Mouse (Mus musculus) embryonic facial prominence, embryonic 13.5 days (tissue): ENCODE results near the gene Zfp628. TPM values are rescaled to one million over a fixed set of nuclear protein-coding genes. Genes with fewer than 3 reads are reported as not detected.

Experiments used
- ATAC-seq: fragments of 200-750 bp; cut with Nextera tagmentation; 2 replicates; pipeline ENCODE4 v1.8.0; 2017; ENCODE audit warnings: low read depth; ENCODE audit not compliant: insufficient number of reproducible peaks, insufficient read depth, low FRiP score, low TSS enrichment
- H3K27ac ChIP-seq: fragments of 300-500 bp; sonication (generic); 2 replicates; pipeline ENCODE4 v1.5.1; 2015; ENCODE audit warnings: moderate library complexity, mild to moderate bottlenecking, inconsistent platforms
- H3K27me3 ChIP-seq: fragments of 300-500 bp; sonication (generic); 2 replicates; pipeline ENCODE4 v1.6.1; 2015; ENCODE audit warnings: mild to moderate bottlenecking, inconsistent platforms
- H3K36me3 ChIP-seq: fragments of 300-500 bp; sonication (generic); 2 replicates; pipeline ENCODE4 v1.6.1; 2015; ENCODE audit warnings: mild to moderate bottlenecking, inconsistent platforms
- H3K4me1 ChIP-seq: fragments of 300-500 bp; sonication (generic); 2 replicates; pipeline ENCODE4 v1.6.1; 2015; ENCODE audit warnings: inconsistent platforms
- H3K4me2 ChIP-seq: fragments of 300-500 bp; sonication (generic); 2 replicates; pipeline ENCODE4 v1.6.1; 2015; ENCODE audit warnings: moderate library complexity, mild to moderate bottlenecking, inconsistent platforms
- H3K4me3 ChIP-seq: fragments of 300-500 bp; sonication (generic); 2 replicates; pipeline ENCODE4 v1.5.1; 2015; ENCODE audit warnings: mild to moderate bottlenecking, inconsistent platforms
- H3K9ac ChIP-seq: fragments of 300-500 bp; sonication (generic); 2 replicates; pipeline ENCODE4 v1.6.1; 2015; ENCODE audit warnings: mild to moderate bottlenecking, inconsistent platforms
- H3K9me3 ChIP-seq: fragments of 300-500 bp; sonication (generic); 2 replicates; pipeline ENCODE4 v1.6.1; 2016; ENCODE audit warnings: inconsistent platforms
- WGBS: fragments of 180-500 bp; shearing (Covaris S2); methylation state at CpG from one replicate; pipeline ENCODE4 v1.1.7; 2015; ENCODE audit warnings: mixed read lengths; 5-methylcytosine and 5-hydroxymethylcytosine counted together
- polyA plus RNA-seq: library from polyadenylated mRNA; unstranded; fragments of >200 nt; fragmentation: Nextera tagmentation; extraction: Ambion mirVana; gene quantifications from 2 replicates; pipeline ENCODE4 v1.2.1, GENCODE M21; 2015

Gene Zfp628
- polyA plus RNA-seq, 1 experiment from 2014 or later: 4.8 TPM

DNA sequence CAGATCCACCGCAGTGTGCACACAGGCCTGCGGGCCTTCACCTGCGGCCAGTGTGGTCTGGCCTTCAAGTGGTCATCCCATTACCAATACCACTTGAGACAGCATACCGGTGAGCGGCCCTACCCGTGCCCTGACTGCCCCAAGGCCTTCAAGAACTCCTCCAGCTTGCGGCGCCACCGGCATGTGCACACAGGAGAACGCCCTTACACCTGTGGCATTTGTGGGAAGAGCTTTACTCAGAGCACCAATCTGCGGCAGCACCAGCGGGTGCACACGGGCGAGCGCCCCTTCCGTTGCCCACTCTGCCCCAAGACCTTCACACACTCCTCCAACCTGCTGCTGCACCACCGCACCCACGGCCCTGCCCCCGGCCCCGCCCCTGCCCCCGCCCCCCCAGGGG, 4.1 kb downstream of the Zfp628 start:
- H3K36me3 ChIP-seq: peaks cover 43% of the 10 kb centered on the region
- peaks cover 48% of the 10 kb centered on the region for H3K4me1 ChIP-seq
- ATAC-seq: no peak
- H3K27me3 ChIP-seq: no peaks in the 10 kb centered on the region
- no peaks in the 10 kb centered on the region for H3K9me3 ChIP-seq
- no peak overlapping the region for H3K9ac ChIP-seq
- no peak overlapping the region for H3K27ac ChIP-seq
- no peak overlapping the region for H3K4me3 ChIP-seq
- WGBS: 88% methylated on average over 21 of the region's 21 CpGs
- H3K4me2 ChIP-seq: no peak overlapping the region

DNA sequence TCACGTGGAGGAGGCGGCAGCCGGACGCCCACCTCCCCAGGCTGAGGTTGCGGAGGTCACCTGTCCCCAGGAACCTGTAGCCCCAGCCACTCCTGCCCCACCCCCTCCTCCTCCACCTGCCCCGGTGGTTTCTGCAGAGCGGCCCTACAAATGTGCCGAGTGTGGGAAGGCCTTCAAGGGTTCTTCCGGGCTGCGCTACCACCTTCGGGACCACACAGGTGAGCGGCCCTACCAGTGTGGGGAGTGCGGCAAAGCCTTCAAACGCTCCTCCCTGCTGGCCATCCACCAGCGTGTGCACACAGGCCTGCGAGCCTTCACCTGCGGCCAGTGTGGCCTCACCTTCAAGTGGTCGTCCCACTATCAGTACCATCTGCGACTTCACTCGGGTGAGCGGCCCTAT, 5.0 kb downstream of the Zfp628 start:
- Histone ChIP-seq H3K4me3 (no peak overlapping the region), H3K9me3 (no peaks in the 10 kb centered on the region), H3K27me3 (no peaks in the 10 kb centered on the region), H3K4me2 (no peak overlapping the region), H3K9ac (no peak overlapping the region), H3K36me3 (peaks cover 43% of the 10 kb centered on the region), H3K4me1 (peaks cover 51% of the 10 kb centered on the region), H3K27ac (no peak overlapping the region)
- WGBS: 90% methylated on average over 21 of the region's 21 CpGs
- ATAC-seq: no peak

DNA sequence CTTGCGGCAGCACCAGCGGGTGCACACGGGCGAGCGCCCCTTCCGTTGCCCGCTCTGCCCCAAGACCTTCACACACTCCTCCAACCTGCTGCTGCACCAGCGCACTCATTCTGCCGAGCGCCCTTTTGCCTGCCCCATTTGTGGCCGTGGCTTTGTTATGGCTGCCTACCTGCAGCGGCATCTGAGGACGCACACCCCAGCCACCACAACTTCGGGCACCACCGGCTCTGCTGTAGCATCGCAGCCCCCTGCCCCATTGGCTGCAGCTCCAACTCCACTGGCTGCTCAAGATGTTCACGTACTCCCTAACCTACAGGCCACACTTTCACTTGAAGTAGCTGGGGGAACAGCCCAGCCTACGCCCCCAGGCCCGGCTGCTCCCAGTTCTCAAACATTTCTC, 5.5 kb downstream of the Zfp628 start:
- WGBS: 93% methylated on average over 19 of the region's 19 CpGs
- peaks cover 56% of the 10 kb centered on the region for H3K4me1 ChIP-seq
- H3K9me3 ChIP-seq: no peaks in the 10 kb centered on the region
- no peaks in the 10 kb centered on the region for H3K27me3 ChIP-seq
- H3K9ac ChIP-seq: no peak overlapping the region
- H3K4me2 ChIP-seq: no peak overlapping the region
- no peak overlapping the region for H3K4me3 ChIP-seq
- no peak overlapping the region for H3K27ac ChIP-seq
- H3K36me3 ChIP-seq: peaks cover 43% of the 10 kb centered on the region
- no peak for ATAC-seq

DNA sequence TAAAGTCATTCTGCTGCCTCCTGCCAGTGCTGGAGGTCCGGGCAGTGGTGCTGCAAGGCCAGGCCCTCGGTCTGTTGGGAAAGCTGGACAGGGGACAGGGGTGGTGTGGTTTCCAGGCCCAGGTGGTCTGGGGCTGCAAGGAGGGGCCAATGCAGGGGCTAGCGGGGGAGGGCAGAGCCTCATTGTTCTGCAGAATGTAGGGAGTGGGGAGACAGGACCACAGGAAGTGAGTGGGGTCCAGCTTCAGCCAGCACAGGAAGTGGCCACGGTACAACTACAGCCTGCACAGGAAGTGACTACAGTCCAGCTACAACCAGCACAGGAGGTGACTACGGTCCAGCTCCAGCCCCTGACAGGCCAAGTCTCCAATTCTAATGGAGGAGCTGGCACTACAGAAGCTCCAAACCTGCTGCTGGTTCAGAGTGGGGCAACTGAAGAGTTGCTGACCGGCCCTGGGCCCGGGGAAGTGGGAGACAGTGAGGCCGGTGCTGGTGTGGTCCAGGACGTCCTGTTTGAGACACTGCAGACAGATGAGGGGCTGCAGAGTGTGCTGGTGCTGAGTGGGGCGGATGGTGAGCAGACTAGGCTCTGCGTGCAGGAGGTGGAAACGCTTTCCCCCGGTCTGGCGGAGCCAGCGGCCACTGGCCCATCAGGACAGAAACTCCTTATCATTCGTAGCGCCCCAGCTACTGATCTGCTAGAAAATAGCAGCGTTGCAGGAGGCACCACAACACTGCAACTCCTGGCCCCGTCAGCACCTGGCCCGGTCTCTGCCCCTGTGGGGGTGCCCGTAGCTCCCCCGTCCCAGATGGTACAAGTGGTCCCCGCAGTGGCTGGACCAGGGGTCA, 6.2 kb downstream of the Zfp628 start:
- Histone ChIP-seq H3K36me3 (peaks cover 43% of the 10 kb centered on the region), H3K4me1 (peaks cover 60% of the 10 kb centered on the region), H3K9ac (peak overlapping the region; percentile 36), H3K4me2 (no peak overlapping the region), H3K4me3 (no peak overlapping the region), H3K27me3 (no peaks in the 10 kb centered on the region), H3K9me3 (no peaks in the 10 kb centered on the region), H3K27ac (peak overlapping the region; percentile 69)
- WGBS: 63% methylated on average over 23 of the region's 23 CpGs
- no peak for ATAC-seq

DNA sequence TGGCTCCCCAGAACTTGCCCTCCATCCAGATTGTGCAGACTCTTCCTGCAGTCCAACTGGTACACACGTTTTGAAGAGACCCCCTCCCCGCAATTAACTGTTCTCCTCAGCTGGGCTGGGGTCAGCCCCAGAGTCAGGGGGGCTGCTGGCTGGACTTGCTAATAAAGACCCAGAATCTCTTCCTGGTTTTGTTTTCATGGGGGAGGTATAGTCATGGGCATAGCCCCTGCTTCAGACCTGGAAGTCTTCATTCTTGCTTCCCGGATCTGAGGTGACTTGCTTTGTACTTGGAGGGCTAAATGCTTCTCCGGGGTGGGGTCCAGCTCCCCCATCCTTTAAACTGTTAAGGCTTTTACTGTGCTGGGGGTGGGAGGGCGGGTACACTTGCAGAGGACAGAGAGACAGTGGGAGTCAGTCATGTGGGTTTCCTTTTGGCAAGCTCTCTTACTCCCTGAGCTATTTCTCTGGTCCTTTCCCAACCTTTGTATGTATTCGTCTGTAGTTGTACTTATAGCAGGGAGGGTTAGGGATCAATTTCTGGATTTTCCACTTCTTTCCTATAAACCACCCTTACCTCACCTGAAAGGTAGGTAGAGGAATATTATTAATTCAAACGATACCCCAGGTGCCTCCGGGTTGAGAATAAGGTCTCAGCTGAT, 6.9 kb downstream of the Zfp628 start, which contains the start of gene Nat14:
Nat14 (plus strand) TSS at position 205 of the 659 bp plus-strand sequence.
- Histone ChIP-seq H3K4me3 (peak within 1 kb of the TSS; percentile 41), H3K27ac (peak within 1 kb of the TSS; percentile 90), H3K27me3 (no peaks in the 10 kb centered on the region), H3K9me3 (no peaks in the 10 kb centered on the region), H3K4me2 (peak within 1 kb of the TSS; percentile 80), H3K36me3 (peaks cover 43% of the 10 kb centered on the region), H3K4me1 (peaks cover 57% of the 10 kb centered on the region), H3K9ac (peak within 1 kb of the TSS; percentile 58)
- 33% methylated on average over 8 of the region's 8 CpGs for WGBS
- ATAC-seq: no peak

DNA sequence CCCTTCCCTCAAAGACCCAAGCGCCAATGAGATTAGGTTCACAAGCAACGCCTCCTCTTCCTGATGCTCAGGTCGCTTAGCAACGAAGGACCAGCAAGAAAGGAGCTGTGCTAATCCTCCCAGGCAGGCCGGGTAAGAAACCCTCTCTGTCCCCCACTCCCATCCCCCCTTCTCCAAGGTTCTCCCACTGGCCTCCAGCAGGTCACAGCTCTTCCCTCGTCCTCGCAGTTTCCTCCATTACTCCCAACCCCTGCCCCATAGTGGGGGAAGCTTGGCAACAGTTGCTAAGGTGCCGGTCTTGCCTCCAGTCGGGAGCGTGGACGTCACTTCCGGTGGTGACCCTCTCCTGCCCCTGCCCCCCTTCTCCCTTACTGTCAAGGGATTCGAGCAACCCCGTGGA, 7.5 kb downstream of the Zfp628 start:
- Histone ChIP-seq H3K4me3 (peak overlapping the region; percentile 41), H3K4me1 (peaks cover 56% of the 10 kb centered on the region), H3K36me3 (peaks cover 39% of the 10 kb centered on the region), H3K27me3 (no peaks in the 10 kb centered on the region), H3K9ac (peak overlapping the region; percentile 58), H3K27ac (peak overlapping the region; percentile 90), H3K4me2 (peak overlapping the region; percentile 80), H3K9me3 (no peaks in the 10 kb centered on the region)
- under 1% methylated on average over 14 of the region's 14 CpGs for WGBS
- peak; percentile 33; the same call in 1 of the 2 replicates for ATAC-seq

DNA sequence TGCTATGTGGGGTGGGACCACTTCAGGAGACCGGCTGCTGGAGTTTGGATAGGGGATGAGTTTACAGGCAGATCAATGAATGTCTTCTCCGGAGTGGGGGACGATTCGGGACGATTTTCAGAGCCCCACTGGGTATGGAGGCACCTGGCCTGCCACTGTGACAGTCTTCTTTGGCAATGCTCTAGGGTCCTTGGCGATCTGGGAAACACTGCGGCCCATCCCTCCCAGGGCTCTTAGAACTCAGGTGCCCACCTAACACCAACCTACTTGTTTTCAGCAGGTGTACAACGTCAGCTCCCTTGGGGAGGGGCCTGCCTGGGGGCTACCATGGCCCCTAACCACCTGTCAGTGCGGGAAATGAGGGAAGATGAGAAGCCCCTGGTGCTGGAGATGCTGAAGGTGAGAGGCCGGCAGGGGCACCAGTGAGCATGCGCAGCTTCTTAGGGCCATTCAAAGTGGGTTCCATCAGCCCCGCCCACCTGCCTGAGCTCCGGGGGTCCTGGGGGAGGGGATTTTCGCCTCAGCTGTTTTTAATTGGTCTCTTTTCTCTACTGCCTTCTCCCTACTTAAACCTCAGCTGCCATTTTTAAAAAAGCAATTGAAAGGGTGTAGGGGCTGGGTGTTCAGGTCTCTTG, 8.0 kb downstream of the Zfp628 start:
- Histone ChIP-seq H3K27ac (peak overlapping the region; percentile 90), H3K9me3 (no peaks in the 10 kb centered on the region), H3K4me1 (peaks cover 56% of the 10 kb centered on the region), H3K27me3 (no peaks in the 10 kb centered on the region), H3K4me2 (peak overlapping the region; percentile 80), H3K9ac (peak overlapping the region; percentile 58), H3K4me3 (peak overlapping the region; percentile 41), H3K36me3 (peaks cover 34% of the 10 kb centered on the region)
- WGBS: 0% methylated on average over 14 of the region's 14 CpGs
- no peak for ATAC-seq

DNA sequence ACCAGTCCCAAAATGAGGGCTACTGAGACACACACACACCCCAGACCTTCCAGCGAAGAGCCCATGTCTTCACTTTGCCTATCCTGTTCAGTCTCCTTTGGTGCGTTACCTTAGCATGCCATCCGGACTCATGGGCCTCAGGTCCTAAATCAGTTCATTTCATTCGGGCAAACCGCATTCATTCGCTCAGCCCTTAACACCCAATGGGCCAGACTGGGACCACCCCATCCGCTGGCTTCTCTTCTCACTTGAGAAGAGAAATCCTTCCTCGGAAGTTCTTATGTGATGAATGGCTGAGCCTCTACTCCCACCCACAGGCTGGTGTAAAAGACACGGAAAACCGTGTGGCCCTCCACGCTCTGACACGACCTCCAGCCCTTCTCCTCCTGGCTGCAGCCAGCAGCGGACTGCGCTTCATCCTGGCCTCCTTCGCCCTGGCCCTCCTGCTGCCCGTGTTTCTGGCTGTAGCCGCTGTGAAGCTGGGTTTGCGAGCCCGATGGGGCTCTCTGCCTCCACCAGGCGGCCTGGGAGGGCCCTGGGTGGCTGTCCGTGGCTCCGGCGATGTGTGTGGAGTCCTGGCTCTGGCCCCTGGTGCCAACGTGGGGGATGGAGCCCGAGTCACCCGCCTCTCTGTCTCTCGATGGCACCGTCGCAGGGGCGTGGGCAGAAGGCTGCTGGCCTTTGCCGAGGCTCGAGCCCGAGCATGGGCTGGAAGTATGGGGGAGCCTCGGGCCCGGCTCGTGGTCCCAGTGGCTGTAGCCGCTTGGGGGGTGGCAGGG, 8.8 kb downstream of the Zfp628 start:
- 0 out of 2 replicates have a peak, but pooled peaks have one; percentile 4 for ATAC-seq
- peak overlapping the region; percentile 90 for H3K27ac ChIP-seq
- H3K4me3 ChIP-seq: peak overlapping the region; percentile 41
- peak overlapping the region; percentile 72 for H3K9ac ChIP-seq
- no peaks in the 10 kb centered on the region for H3K27me3 ChIP-seq
- H3K36me3 ChIP-seq: peaks cover 26% of the 10 kb centered on the region
- H3K9me3 ChIP-seq: no peaks in the 10 kb centered on the region
- H3K4me2 ChIP-seq: peak overlapping the region; percentile 80
- peaks cover 56% of the 10 kb centered on the region for H3K4me1 ChIP-seq
- WGBS: 5% methylated on average over 37 of the region's 37 CpGs

DNA sequence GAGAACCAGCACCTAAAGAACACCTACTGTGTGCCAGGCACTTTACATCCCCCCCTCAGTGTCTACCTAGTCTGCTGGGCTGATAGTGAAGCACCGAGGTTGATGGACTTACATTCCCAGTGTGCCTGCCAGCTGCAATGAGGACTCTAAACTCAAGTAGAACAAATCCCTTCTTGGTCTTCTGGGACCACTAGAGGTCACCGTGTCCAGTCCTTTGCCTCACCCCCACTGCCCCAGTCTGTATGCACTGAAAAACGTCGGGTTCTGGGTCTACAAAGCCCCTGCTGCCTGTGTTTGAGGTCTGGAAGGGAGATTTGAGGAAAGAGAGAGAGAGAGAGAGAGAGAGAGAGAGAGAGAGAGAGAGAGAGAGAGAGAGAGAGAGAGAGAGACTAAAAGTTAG, 9.5 kb downstream of the Zfp628 start:
- Histone ChIP-seq H3K9me3 (no peaks in the 10 kb centered on the region), H3K4me2 (peak overlapping the region; percentile 80), H3K27ac (peak overlapping the region; percentile 90), H3K4me1 (peaks cover 56% of the 10 kb centered on the region), H3K27me3 (no peaks in the 10 kb centered on the region), H3K36me3 (peaks cover 19% of the 10 kb centered on the region), H3K9ac (peak overlapping the region; percentile 72), H3K4me3 (peak overlapping the region; percentile 41; the same call in 1 of the 2 replicates)
- 4% methylated on average over 4 of the region's 4 CpGs for whole genome bisulfite sequencing
- ATAC-seq: no peak

DNA sequence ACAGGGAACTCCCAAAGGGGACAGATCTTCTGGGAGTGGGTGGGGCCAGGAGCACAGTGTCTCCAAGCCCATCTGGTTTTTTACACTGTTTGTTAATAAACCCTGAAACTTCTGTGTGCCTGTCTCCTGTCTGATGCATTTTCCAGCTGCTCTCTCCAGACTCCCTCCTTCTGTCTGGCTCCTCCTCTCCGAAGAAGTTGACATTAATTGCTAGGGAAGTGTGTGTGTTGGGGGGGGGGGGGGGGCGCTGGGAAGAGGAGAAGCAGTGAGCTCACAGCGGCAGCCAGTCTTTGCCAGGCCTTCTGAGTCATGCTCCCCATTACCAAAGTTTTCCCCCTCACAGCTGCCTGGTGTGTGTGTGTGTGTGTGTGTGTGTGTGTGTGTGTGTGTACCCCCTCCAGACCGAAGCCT, 9.9 kb downstream of the Zfp628 start:
- H3K4me2 ChIP-seq: peak overlapping the region; percentile 80
- no peak overlapping the region for H3K4me3 ChIP-seq
- H3K36me3 ChIP-seq: peaks cover 15% of the 10 kb centered on the region
- ATAC-seq: no peak; the same call in 1 of the 2 replicates
- peak overlapping the region; percentile 90 for H3K27ac ChIP-seq
- 8% methylated on average over 2 of the region's 4 CpGs for whole genome bisulfite sequencing
- peaks cover 56% of the 10 kb centered on the region for H3K4me1 ChIP-seq
- no peaks in the 10 kb centered on the region for H3K27me3 ChIP-seq
- H3K9ac ChIP-seq: peak overlapping the region; percentile 72
- no peaks in the 10 kb centered on the region for H3K9me3 ChIP-seq
